Mouse (Mus musculus): ENCODE results near the gene Pcsk5. TPM values are rescaled to one million over a fixed set of nuclear protein-coding genes. Genes with fewer than 3 reads are reported as not detected.

The Pcsk5 gene
- polyA plus RNA-seq, 1 experiment: not detected

DNA sequence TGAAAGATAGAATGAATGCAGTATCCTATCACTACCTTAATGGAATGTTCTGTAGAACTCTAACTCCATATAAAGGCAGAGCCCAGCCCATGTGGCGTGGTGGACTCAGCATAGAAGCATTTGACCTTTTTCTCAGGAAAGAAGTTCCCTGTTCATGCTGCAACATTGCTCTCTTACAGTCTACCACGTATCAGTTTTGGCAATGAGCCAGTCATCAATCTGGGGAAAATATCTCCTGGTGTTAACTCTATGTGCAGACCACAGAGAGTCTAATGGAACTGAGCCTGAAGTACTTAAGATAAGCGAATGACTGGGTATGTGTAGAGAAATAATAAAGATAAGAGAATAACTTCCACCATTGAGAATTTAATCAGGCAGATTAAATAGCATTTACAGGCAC is 270.2 kb downstream of the Pcsk5 start:
- TF ChIP-seq CEBPB (IDR thresholded peaks at IDR 0.05; ENCODE audit: insufficient read depth, poor library complexity, severe bottlenecking) (no peak), POLR2AphosphoS2 (IDR thresholded peaks at IDR 0.05; ENCODE audit: insufficient read length, low read depth) (no peak), TCF3 (IDR thresholded peaks at IDR 0.05; ENCODE audit: insufficient read length, low read depth) (no peak), MAX (IDR thresholded peaks at IDR 0.05; ENCODE audit: low read depth) (no peak), TCF12 (IDR thresholded peaks at IDR 0.05; ENCODE audit: insufficient read depth, poor library complexity, severe bottlenecking) (no peak), E2F4 (IDR thresholded peaks at IDR 0.05; ENCODE audit: insufficient read depth) (no peak), REST (IDR thresholded peaks at IDR 0.05; ENCODE audit: insufficient read depth, insufficient read length) (no peak), SRF (IDR thresholded peaks at IDR 0.05; ENCODE audit: control insufficient read depth, insufficient read length, low read depth) (no peak), USF1 (IDR thresholded peaks at IDR 0.05; ENCODE audit: low read depth) (no peak), MYOD1 (IDR thresholded peaks at IDR 0.05; ENCODE audit: control insufficient read depth in 1 of 3, insufficient read length in 2 of 3, low read depth in 2 of 3) (no peak), POLR2A (IDR thresholded peaks at IDR 0.05; ENCODE audit: insufficient read length, low read depth) (no peak), MYOG (IDR thresholded peaks at IDR 0.05; ENCODE audit: control insufficient read depth in 1 of 3, insufficient read depth in 1 of 3, insufficient read length in 2 of 3, low read depth in 2 of 3) (no peak)
- Histone ChIP-seq H3K27me3 (ENCODE audit: control insufficient read depth, insufficient read depth, insufficient read length) (no peaks in the 10 kb centered on the region), H3ac (ENCODE audit: control insufficient read depth, insufficient read length) (no peak overlapping the region), H3K79me2 (ENCODE audit: control insufficient read depth, insufficient read depth) (no peaks in the 10 kb centered on the region), H3K4me3 (no peak overlapping the region), H3K36me3 (ENCODE audit: control insufficient read depth, insufficient read depth) (no peaks in the 10 kb centered on the region), H3K4me2 (ENCODE audit: low read depth) (no peak overlapping the region)

DNA sequence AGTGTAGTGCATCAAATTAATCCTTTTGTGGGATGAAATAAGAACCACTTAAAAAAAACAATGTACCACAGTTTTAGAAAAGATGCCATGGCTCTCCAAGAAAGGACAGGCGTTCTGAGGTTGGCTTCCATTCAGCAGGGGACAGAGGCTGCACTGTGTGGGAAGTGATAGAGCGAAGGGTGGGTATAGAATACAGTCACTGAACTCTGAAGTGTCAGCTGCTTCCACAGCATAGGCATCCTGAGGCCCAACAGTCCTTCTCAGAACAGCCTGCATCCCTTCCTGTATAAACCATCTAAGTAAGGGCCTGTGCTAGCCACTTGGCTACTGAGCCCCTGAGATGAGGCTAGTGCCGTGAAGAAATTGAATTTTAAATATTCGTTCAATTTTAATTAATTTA is 271.3 kb downstream of the Pcsk5 start:
- TF ChIP-seq POLR2A (IDR thresholded peaks at IDR 0.05; ENCODE audit: insufficient read length, low read depth) (no peak), E2F4 (IDR thresholded peaks at IDR 0.05; ENCODE audit: insufficient read depth) (no peak), MAX (IDR thresholded peaks at IDR 0.05; ENCODE audit: low read depth) (no peak), CEBPB (IDR thresholded peaks at IDR 0.05; ENCODE audit: insufficient read depth, poor library complexity, severe bottlenecking) (no peak), MYOD1 (IDR thresholded peaks at IDR 0.05; ENCODE audit: control insufficient read depth in 1 of 3, insufficient read length in 2 of 3, low read depth in 2 of 3) (no peak), MYOG (IDR thresholded peaks at IDR 0.05; ENCODE audit: control insufficient read depth in 1 of 3, insufficient read depth in 1 of 3, insufficient read length in 2 of 3, low read depth in 2 of 3) (no peak), POLR2AphosphoS2 (IDR thresholded peaks at IDR 0.05; ENCODE audit: insufficient read length, low read depth) (no peak), TCF3 (IDR thresholded peaks at IDR 0.05; ENCODE audit: insufficient read length, low read depth) (no peak), TCF12 (IDR thresholded peaks at IDR 0.05; ENCODE audit: insufficient read depth, poor library complexity, severe bottlenecking) (no peak), SRF (IDR thresholded peaks at IDR 0.05; ENCODE audit: control insufficient read depth, insufficient read length, low read depth) (no peak), REST (IDR thresholded peaks at IDR 0.05; ENCODE audit: insufficient read depth, insufficient read length) (no peak), USF1 (IDR thresholded peaks at IDR 0.05; ENCODE audit: low read depth) (no peak)
- Histone ChIP-seq H3K4me2 (ENCODE audit: low read depth) (no peak overlapping the region), H3K27me3 (ENCODE audit: control insufficient read depth, insufficient read depth, insufficient read length) (no peaks in the 10 kb centered on the region), H3ac (ENCODE audit: control insufficient read depth, insufficient read length) (no peak overlapping the region), H3K36me3 (ENCODE audit: control insufficient read depth, insufficient read depth) (no peaks in the 10 kb centered on the region), H3K4me3 (no peak overlapping the region), H3K79me2 (ENCODE audit: control insufficient read depth, insufficient read depth) (no peaks in the 10 kb centered on the region)

DNA sequence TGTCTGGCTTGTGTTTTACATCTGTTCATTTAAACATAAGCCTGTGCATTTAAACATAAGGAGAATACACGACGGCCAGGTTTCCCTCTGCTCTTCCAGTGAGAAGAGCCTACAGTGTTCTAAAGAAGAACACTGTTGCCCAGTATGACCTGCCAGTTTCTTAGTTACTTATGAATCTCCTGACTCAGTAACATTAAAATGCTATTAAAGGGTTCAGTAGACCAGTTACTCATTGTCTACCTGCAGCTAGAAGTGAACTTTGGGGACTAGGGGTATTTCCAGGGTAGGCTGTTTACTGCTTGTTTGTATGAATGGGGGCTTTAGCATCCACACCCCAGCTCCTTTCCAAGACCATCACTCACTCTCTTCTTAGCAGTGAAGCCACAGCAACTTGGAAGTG is 278.7 kb downstream of the Pcsk5 start:
- TF ChIP-seq CEBPB (IDR thresholded peaks at IDR 0.05; ENCODE audit: insufficient read depth, poor library complexity, severe bottlenecking) (no peak), TCF12 (IDR thresholded peaks at IDR 0.05; ENCODE audit: insufficient read depth, poor library complexity, severe bottlenecking) (no peak), MYOG (IDR thresholded peaks at IDR 0.05; ENCODE audit: control insufficient read depth in 1 of 3, insufficient read depth in 1 of 3, insufficient read length in 2 of 3, low read depth in 2 of 3) (no peak), MAX (IDR thresholded peaks at IDR 0.05; ENCODE audit: low read depth) (no peak), REST (IDR thresholded peaks at IDR 0.05; ENCODE audit: insufficient read depth, insufficient read length) (no peak), POLR2A (IDR thresholded peaks at IDR 0.05; ENCODE audit: insufficient read length, low read depth) (no peak), TCF3 (IDR thresholded peaks at IDR 0.05; ENCODE audit: insufficient read length, low read depth) (no peak)
- Histone ChIP-seq H3K4me3 (no peak overlapping the region), H3K4me2 (ENCODE audit: low read depth) (no peak overlapping the region), H3K27me3 (ENCODE audit: control insufficient read depth, insufficient read depth, insufficient read length) (no peaks in the 10 kb centered on the region), H3ac (ENCODE audit: control insufficient read depth, insufficient read length) (no peak overlapping the region), H3K79me2 (ENCODE audit: control insufficient read depth, insufficient read depth) (no peaks in the 10 kb centered on the region), H3K36me3 (ENCODE audit: control insufficient read depth, insufficient read depth) (no peaks in the 10 kb centered on the region)

DNA sequence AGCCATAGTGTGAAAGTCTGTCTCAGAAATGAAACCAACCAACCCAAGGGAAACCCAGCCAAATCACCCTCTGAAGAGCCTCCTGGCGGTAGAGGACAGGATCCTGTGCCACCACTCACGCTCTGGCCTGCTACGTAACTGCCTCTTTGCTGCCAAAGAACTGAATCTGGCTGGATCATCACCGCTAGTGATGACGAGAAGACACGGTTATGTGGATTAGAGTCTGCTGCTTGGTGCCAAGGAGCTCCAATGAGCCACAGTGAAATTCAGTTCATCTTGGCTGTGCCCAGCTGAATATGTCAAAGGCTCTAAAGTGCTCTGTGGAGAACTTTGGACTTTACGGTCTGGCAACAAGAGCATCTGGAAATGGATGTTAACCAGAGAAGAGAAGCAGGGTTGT is 282.3 kb downstream of the Pcsk5 start:
- H3K27me3 ChIP-seq (ENCODE audit: control insufficient read depth, insufficient read depth, insufficient read length): no peaks in the 10 kb centered on the region
- no peaks in the 10 kb centered on the region for H3K79me2 ChIP-seq (ENCODE audit: control insufficient read depth, insufficient read depth)
- no peak overlapping the region for H3K4me2 ChIP-seq (ENCODE audit: low read depth)
- H3K36me3 ChIP-seq (ENCODE audit: control insufficient read depth, insufficient read depth): no peaks in the 10 kb centered on the region
- TF ChIP-seq POLR2AphosphoS2 (IDR thresholded peaks at IDR 0.05; ENCODE audit: insufficient read length, low read depth) (no peak), TCF12 (IDR thresholded peaks at IDR 0.05; ENCODE audit: insufficient read depth, poor library complexity, severe bottlenecking) (no peak), E2F4 (IDR thresholded peaks at IDR 0.05; ENCODE audit: insufficient read depth) (no peak), REST (IDR thresholded peaks at IDR 0.05; ENCODE audit: insufficient read depth, insufficient read length) (no peak), MYOD1 (IDR thresholded peaks at IDR 0.05; ENCODE audit: control insufficient read depth in 1 of 3, insufficient read length in 2 of 3, low read depth in 2 of 3) (no peak), MYOG (IDR thresholded peaks at IDR 0.05; ENCODE audit: control insufficient read depth in 1 of 3, insufficient read depth in 1 of 3, insufficient read length in 2 of 3, low read depth in 2 of 3) (no peak)
- no peak overlapping the region for H3K4me3 ChIP-seq
- no peak overlapping the region for H3ac ChIP-seq (ENCODE audit: control insufficient read depth, insufficient read length)

DNA sequence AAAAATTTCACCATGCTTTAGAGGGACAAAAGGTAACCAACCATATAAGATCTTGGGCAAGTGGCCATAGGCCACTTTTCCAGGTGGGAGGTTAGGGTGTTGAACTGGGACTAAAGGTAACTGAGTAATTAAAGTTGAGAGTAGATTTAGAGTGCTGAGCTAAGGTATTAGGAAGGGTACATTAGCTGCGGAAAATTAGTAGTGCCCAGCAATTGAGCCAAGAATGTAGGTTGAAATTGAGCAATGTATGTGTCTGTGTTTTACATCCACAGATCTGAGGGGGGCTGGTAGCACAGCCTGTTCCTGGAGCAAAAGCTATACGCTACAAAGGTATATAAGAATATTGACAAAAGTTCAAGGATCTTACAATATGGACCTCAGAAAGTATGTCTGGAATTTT is 282.9 kb downstream of the Pcsk5 start:
- Histone ChIP-seq H3ac (ENCODE audit: control insufficient read depth, insufficient read length) (no peak overlapping the region), H3K4me2 (ENCODE audit: low read depth) (no peak overlapping the region), H3K27me3 (ENCODE audit: control insufficient read depth, insufficient read depth, insufficient read length) (no peaks in the 10 kb centered on the region), H3K36me3 (ENCODE audit: control insufficient read depth, insufficient read depth) (no peaks in the 10 kb centered on the region), H3K4me3 (no peak overlapping the region), H3K79me2 (ENCODE audit: control insufficient read depth, insufficient read depth) (no peaks in the 10 kb centered on the region)
- TF ChIP-seq SRF (IDR thresholded peaks at IDR 0.05; ENCODE audit: control insufficient read depth, insufficient read length, low read depth) (no peak), MYOD1 (IDR thresholded peaks at IDR 0.05; ENCODE audit: control insufficient read depth in 1 of 3, insufficient read length in 2 of 3, low read depth in 2 of 3) (no peak), MYOG (IDR thresholded peaks at IDR 0.05; ENCODE audit: control insufficient read depth in 1 of 3, insufficient read depth in 1 of 3, insufficient read length in 2 of 3, low read depth in 2 of 3) (no peak), USF1 (IDR thresholded peaks at IDR 0.05; ENCODE audit: low read depth) (no peak), REST (IDR thresholded peaks at IDR 0.05; ENCODE audit: insufficient read depth, insufficient read length) (no peak), E2F4 (IDR thresholded peaks at IDR 0.05; ENCODE audit: insufficient read depth) (no peak), POLR2AphosphoS2 (IDR thresholded peaks at IDR 0.05; ENCODE audit: insufficient read length, low read depth) (no peak), TCF12 (IDR thresholded peaks at IDR 0.05; ENCODE audit: insufficient read depth, poor library complexity, severe bottlenecking) (no peak), TCF3 (IDR thresholded peaks at IDR 0.05; ENCODE audit: insufficient read length, low read depth) (no peak), MAX (IDR thresholded peaks at IDR 0.05; ENCODE audit: low read depth) (no peak), POLR2A (IDR thresholded peaks at IDR 0.05; ENCODE audit: insufficient read length, low read depth) (no peak), CEBPB (IDR thresholded peaks at IDR 0.05; ENCODE audit: insufficient read depth, poor library complexity, severe bottlenecking) (no peak)

All from myocyte (in vitro differentiated cells).